Mouse (Mus musculus) gastrocnemius, adult 18-20 months (tissue): ENCODE data around the gene Nelfcd. TPM values are rescaled to one million over a fixed set of nuclear protein-coding genes. Genes with fewer than 3 reads are reported as not detected.
A peak's percentile ranks its signal among the peaks of the same experiment; 100 is the strongest.

ENCODE experiments used
- DNase-seq: peaks from one replicate; pipeline ENCODE4 v3.0.0; 2021; ENCODE audit warnings: low spot score
- total RNA-seq, 2 experiments: library from RNA; stranded (reverse); gene quantifications; 2 replicates each; pipeline ENCODE4 v1.2.3; 2021

The Nelfcd gene
- total RNA-seq, 2 experiments from 2014 or later: 21.4 to 22.3 TPM

GRCm38 (mm10) chr2:174472818-174473549 lies 57.4 kb downstream of the Nelfcd start, which contains the start of gene Prelid3b:
Gene Prelid3b, minus strand, starts transcription at chr2:174473081.
- peak; percentile 99 for DNase-seq

GRCm38 (mm10) chr2:174473550-174473927 lies 57.9 kb downstream of the Nelfcd start:
- DNase-seq: no peak

Other genes with a start within 250 kb of the Nelfcd start
- gene Gnas, start 131.5 kb upstream of the Nelfcd start, total RNA-seq: 1,000 to 10,000 TPM; 1,321 to 1,349 TPM
- gene Gm20721, start 69.1 kb upstream of the Nelfcd start, total RNA-seq: 1 to 10 TPM; 1.9 TPM
- gene Ctsz, start 23.2 kb downstream of the Nelfcd start, total RNA-seq: 10 to 100 TPM; 25.1 to 30.3 TPM
- under 1 TPM in 1 of 2 experiments, not detected in 1; 0.21 TPM for gene Tubb1, start 34.9 kb downstream of the Nelfcd start, total RNA-seq
- gene Atp5e, start 48.3 kb downstream of the Nelfcd start, total RNA-seq: 1,000 to 10,000 TPM; 1,038 to 1,073 TPM
- gene Prelid3b, start 57.3 kb downstream of the Nelfcd start, total RNA-seq: 10 to 100 TPM; 37.8 to 47.2 TPM
- under 1 TPM; 0.02 TPM for gene Zfp831, start 227.7 kb downstream of the Nelfcd start, total RNA-seq